Mouse (Mus musculus) spleen, adult 2 months (tissue): Measurements from ENCODE around the gene Abca5. TPM values are rescaled to one million over a fixed set of nuclear protein-coding genes. Genes with fewer than 3 reads are reported as not detected.
"Not testable (repeated sequence)": the region's sequence is repeated elsewhere in the genome, so short reads cannot be mapped to it uniquely, and the experiment has no call there.

Experiments
- DNase-seq, 2 experiments: peaks; one replicate each; pipeline versions ENCODE4 v3.0.0 to v3.0.0-alpha.2; 2012 to 2021; ENCODE audit warnings: low spot score in 2 of 2, low read depth in 1 of 2
- H3K27ac ChIP-seq: fragments of 200-500 bp; 2 replicates; pipeline ENCODE4 v1.5.1; 2012; ENCODE audit warnings: low read length, inconsistent platforms; ENCODE audit not compliant: insufficient read depth
- H3K27me3 ChIP-seq: fragments of 200-500 bp; 2 replicates; pipeline ENCODE4 v1.6.1; 2012; ENCODE audit warnings: mild to moderate bottlenecking, moderate library complexity, low read length, inconsistent platforms; ENCODE audit not compliant: control insufficient read depth, insufficient read depth
- H3K36me3 ChIP-seq: fragments of 200-500 bp; 2 replicates; pipeline ENCODE4 v1.6.1; 2012; ENCODE audit warnings: mild to moderate bottlenecking, low read length, inconsistent platforms; ENCODE audit not compliant: control insufficient read depth, insufficient read depth
- H3K4me1 ChIP-seq: fragments of 200-500 bp; 2 replicates; pipeline ENCODE4 v1.6.1; 2011; ENCODE audit warnings: inconsistent platforms; ENCODE audit not compliant: control insufficient read depth, insufficient read depth, insufficient read length
- H3K4me3 ChIP-seq: fragments of 200-500 bp; 2 replicates; pipeline ENCODE4 v1.5.1; 2011; ENCODE audit warnings: mild to moderate bottlenecking, inconsistent platforms; ENCODE audit not compliant: insufficient read depth, insufficient read length; ENCODE audit errors: extremely low read depth
- CTCF ChIP-seq: fragments of 200-500 bp; IDR thresholded peaks from 2 replicates; pipeline ENCODE4 v1.5.1; 2011; ENCODE audit warnings: mild to moderate bottlenecking, inconsistent platforms; ENCODE audit not compliant: insufficient read depth, insufficient read length, insufficient replicate concordance; ENCODE audit errors: extremely low read depth
- POLR2A ChIP-seq: fragments of 200-500 bp; IDR thresholded peaks from 2 replicates; pipeline ENCODE4 v1.6.1; 2011; ENCODE audit warnings: low read depth, low read length, inconsistent platforms
- WGBS: fragments of 180-500 bp; shearing (Covaris S2); methylation state at CpG from one replicate; pipeline ENCODE4 v1.1.7; 2018; 5-methylcytosine and 5-hydroxymethylcytosine counted together
- polyA plus RNA-seq: library from polyadenylated mRNA; depleted of rRNA; stranded (reverse); fragments of >200 nt; gene quantifications from 2 replicates; pipeline ENCODE4 v1.2.3, GENCODE M21; 2012

Gene Abca5
- polyA plus RNA-seq, 1 experiment: 0.25 TPM

- Histone ChIP-seq H3K36me3 (no peaks in the 10 kb centered on the region), H3K27me3 (no peaks in the 10 kb centered on the region), H3K4me1 (peaks cover 4% of the 10 kb centered on the region; the same call in 1 of the 2 replicates), H3K4me3 (no peak overlapping the region), H3K27ac (peak overlapping the region; percentile 63)
- no peak for TF ChIP-seq CTCF
- no peak for DNase-seq
- WGBS: 62% methylated on average over 8 of the region's 8 CpGs
These were observed 34.3 kb upstream of the Abca5 start for GRCm38 (mm10) chr11:110371827-110372226.

DNA sequence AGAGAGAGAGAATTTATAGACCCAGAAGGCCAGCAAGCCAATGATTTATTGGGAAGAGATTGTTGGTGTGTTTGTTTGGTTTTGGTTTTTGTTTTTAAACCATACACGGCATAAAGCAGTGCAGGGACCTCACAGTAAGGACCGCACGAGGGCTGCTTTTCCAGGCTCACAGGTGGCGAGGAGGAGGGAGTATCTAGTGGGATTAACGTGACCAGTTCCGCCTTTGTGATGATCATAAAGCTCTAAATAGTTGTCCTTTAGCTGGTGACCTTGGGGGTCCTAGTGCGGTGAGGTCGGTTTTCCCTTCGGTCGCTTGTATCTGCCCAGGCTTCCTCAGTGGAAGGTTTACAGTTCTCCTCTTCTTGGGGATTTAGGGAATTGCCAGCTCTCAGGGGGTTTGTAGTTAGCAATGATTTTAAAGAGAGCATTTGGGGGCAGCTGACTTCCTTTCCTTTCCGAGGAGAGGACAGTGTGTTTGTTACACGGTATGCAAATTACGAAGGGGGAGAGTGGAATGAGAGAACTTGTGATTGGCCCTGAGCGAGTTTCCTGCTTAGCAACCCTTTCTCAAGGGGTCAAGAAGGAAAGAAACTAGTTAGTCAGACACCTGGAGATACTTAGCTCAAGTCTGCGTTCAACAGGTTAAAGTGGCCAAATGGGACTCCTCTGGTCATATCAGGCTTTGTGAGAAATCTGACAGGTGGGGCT lies 31.9 kb upstream of the Abca5 start:
- 35% methylated on average over 15 of the region's 15 CpGs for WGBS
- Histone ChIP-seq H3K36me3 (no peaks in the 10 kb centered on the region), H3K27me3 (no peaks in the 10 kb centered on the region), H3K4me3 (peak overlapping the region; percentile 37; the same call in 1 of the 2 replicates), H3K4me1 (peaks cover 4% of the 10 kb centered on the region; the same call in 1 of the 2 replicates), H3K27ac (peak overlapping the region; percentile 42; the same call in 1 of the 2 replicates)
- DNase-seq: peak in 1 of 2 experiments; percentile 18
- TF ChIP-seq CTCF (no peak), POLR2A (no peak; the same call in 1 of the 2 replicates)

- WGBS: 94% methylated on average over 13 of the region's 13 CpGs
- DNase-seq: no peak
- Histone ChIP-seq H3K27ac (no peak overlapping the region), H3K36me3 (no peaks in the 10 kb centered on the region), H3K4me3 (no peak overlapping the region), H3K27me3 (no peaks in the 10 kb centered on the region), H3K4me1 (peaks cover 3% of the 10 kb centered on the region; the same call in 1 of the 2 replicates)
- TF ChIP-seq POLR2A (no peak), CTCF (no peak)
These were observed 30.1 kb upstream of the Abca5 start for GRCm38 (mm10) chr11:110367638-110368037.

DNA sequence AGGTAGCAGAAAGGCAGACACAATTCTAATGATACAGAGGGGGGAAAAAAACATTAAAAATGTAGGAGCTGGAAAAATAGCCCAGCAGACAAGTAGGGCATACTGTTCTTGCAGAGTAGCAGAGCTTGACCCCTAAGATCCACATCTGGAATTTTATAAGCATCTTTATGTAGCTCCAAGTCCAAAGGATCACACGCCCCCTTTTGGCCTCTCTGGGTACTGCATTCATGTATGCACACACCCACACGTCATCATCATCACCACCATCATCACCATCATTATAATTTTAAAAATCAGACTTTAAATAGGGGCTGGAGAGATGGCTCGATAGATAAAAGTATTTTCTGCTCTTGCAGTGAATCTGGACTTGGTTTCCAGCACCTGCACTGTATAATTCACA lies 29.4 kb upstream of the Abca5 start:
- Histone ChIP-seq H3K27ac (no peak overlapping the region), H3K27me3 (no peaks in the 10 kb centered on the region), H3K36me3 (no peaks in the 10 kb centered on the region), H3K4me3 (no peak overlapping the region), H3K4me1 (peaks cover 3% of the 10 kb centered on the region; the same call in 1 of the 2 replicates)
- TF ChIP-seq CTCF (no peak), POLR2A (no peak)
- 78% methylated on average over 3 of the region's 3 CpGs for WGBS
- no peak for DNase-seq

DNA sequence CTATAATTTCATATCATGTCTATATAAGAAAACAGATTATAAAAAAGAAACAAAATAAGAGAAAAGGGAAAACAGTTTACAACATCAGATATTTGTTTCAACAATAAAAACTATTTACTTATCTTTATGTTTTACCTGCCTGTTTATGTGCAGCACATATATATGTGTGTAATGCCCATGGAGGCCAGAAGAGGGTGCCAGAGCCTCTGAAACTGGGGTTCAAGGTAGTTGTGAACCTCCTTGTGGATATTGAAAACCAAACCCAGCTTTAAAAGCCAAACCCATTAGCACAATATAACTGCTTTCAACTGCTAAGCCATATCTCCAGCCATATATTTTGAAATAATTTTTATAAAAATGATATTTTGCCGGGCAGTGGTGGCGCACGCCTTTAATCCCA lies 27.5 kb upstream of the Abca5 start:
- Histone ChIP-seq H3K27ac (no peak overlapping the region), H3K27me3 (no peaks in the 10 kb centered on the region), H3K4me1 (no peaks in the 10 kb centered on the region), H3K36me3 (no peaks in the 10 kb centered on the region), H3K4me3 (no peak overlapping the region)
- TF ChIP-seq CTCF (peak; percentile 45; the same call in 1 of the 2 replicates), POLR2A (no peak)
- peak; percentile 32 to 69 for DNase-seq
- WGBS: 80% methylated on average over 3 of the region's 3 CpGs

DNA sequence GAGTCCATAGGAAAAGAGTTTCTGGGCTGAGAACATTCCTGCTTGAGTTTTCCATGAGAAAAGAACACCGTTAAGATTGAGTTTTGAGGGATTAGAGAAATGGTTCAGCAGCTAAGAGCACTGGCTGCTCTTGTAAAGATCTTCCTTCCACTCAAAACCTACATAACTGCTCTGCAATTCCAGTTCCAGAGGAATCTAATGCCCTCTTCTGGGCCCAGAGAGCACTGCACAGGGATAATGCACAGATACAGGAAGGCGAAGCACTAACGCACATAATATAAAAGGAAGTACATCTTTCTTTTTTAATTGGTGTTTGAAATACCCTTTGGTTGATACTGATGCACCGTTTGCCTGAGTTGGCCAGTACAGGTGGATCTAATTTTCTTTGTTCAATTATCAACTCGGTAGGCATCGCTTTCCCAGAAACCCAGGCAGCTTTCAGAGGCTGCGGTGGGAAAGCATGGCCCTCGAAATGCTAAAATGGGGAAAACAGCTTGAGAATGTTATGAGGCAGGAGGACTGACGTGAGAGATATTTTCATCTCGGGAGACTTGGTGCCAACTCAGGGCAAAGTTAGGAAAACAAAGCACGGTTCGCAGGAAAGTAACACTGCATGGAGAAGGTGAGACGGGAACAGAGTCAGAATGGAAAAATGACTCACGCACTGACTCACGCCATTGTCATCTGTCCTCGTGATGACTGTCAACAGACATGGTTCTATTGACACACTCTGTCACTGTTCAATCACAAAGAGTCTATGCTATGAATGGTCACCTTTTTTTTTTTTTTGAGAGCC lies 20.4 kb upstream of the Abca5 start:
- peak in 1 of 2 experiments; percentile 5 for DNase-seq
- H3K27me3 ChIP-seq: no peaks in the 10 kb centered on the region

DNA sequence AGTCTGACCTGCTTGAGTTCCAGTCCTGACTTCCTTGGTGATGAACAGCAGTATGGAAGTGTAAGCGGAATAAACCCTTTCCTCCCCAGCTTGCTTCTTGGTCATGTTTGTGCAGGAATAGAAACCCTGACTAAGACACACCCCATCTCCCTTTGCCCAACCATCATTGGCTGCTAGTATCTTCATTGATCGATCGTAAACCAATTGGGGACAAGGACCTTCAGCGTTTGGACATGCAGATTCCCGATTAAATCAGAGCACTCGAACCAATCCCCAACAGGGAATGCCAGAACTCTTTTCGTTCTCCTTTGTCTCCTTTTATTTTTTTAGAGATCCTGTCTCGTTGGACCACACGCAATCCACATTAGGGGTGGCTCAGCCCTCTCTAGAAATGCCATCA lies 17.6 kb upstream of the Abca5 start:
- H3K27ac ChIP-seq, H3K4me3 ChIP-seq, DNase-seq, H3K4me1 ChIP-seq, H3K36me3 ChIP-seq, H3K27me3 ChIP-seq: not testable (repeated sequence)
- 90% methylated on average over 9 of the region's 9 CpGs for WGBS

More for the DNA sequence above, 20.4 kb upstream of the Abca5 start:
- Histone ChIP-seq H3K27ac (no peak overlapping the region), H3K36me3 (no peaks in the 10 kb centered on the region), H3K4me3 (no peak overlapping the region), H3K4me1 (no peaks in the 10 kb centered on the region)
- TF ChIP-seq POLR2A (no peak), CTCF (no peak)
- WGBS: 64% methylated on average over 16 of the region's 16 CpGs
